Mouse (Mus musculus): Measurements from ENCODE around the gene Lamc1.

GRCm38 (mm10) chr1:153265579-153265978 lies 67.0 kb downstream of the Lamc1 start:
- TF ChIP-seq POLR2A (IDR thresholded peaks at IDR 0.05; ENCODE audit: low read depth, low read length), result no peak
- TF ChIP-seq CTCF (IDR thresholded peaks at IDR 0.05; ENCODE audit: extremely low read depth, insufficient read depth, insufficient read length, insufficient replicate concordance), result no peak

Measured in spleen, adult 2 months (tissue).